Mouse (Mus musculus) bone marrow, adult 2 months (tissue): Measurements from ENCODE around the gene Tmcc2. TPM values are rescaled to one million over a fixed set of nuclear protein-coding genes. Genes with fewer than 3 reads are reported as not detected.

Experiments used
- H3K27ac ChIP-seq: fragments of 200-500 bp; 2 replicates; pipeline ENCODE4 v1.5.1; 2012; ENCODE audit warnings: low read depth, mild to moderate bottlenecking, control low read depth, inconsistent platforms, low read length; ENCODE audit not compliant: control insufficient read depth, poor library complexity, insufficient read depth
- H3K4me1 ChIP-seq: fragments of 200-500 bp; 2 replicates; pipeline ENCODE4 v1.6.1; 2011; ENCODE audit warnings: low read length; ENCODE audit not compliant: control insufficient read depth, insufficient read depth
- H3K4me3 ChIP-seq: fragments of 200-500 bp; replicated peaks from 2 replicates; pipeline ENCODE3; 2011; ENCODE audit warnings: mild to moderate bottlenecking, low read depth, low read length, control low read depth; ENCODE audit not compliant: control insufficient read depth
- CTCF ChIP-seq: fragments of 200-500 bp; IDR thresholded peaks from 2 replicates; pipeline ENCODE4 v1.5.1; 2011; ENCODE audit warnings: low read length, control low read depth; ENCODE audit not compliant: control insufficient read depth, insufficient read depth
- POLR2A ChIP-seq: fragments of 200-500 bp; IDR thresholded peaks from 2 replicates; pipeline ENCODE4 v1.6.1; 2011; ENCODE audit warnings: low read depth, mild to moderate bottlenecking, control low read depth, low read length, borderline replicate concordance; ENCODE audit not compliant: control insufficient read depth
- WGBS: fragments of 180-500 bp; shearing (Covaris S2); methylation state at CpG from one replicate; pipeline ENCODE4 v1.1.7; 2018; 5-methylcytosine and 5-hydroxymethylcytosine counted together
- polyA plus RNA-seq: library from polyadenylated mRNA; stranded (reverse); fragments of >200 nt; gene quantifications from 2 replicates; pipeline ENCODE4 v1.2.4, GENCODE M21; 2011; ENCODE audit warnings: low replicate concordance; ENCODE audit not compliant: missing spikeins, insufficient read depth, insufficient read length

Gene Tmcc2
- polyA plus RNA-seq, 1 experiment, result 316 TPM

- Histone ChIP-seq H3K27ac (no peak overlapping the region), H3K4me1 (peaks cover 2% of the 10 kb centered on the region; the same call in 1 of the 2 replicates), H3K4me3 (no peak overlapping the region)
- TF ChIP-seq CTCF, result no peak
- 94% methylated on average over 4 of the region's 4 CpGs for WGBS
Measured at GRCm38 (mm10) chr1:132386266-132386665, 4.8 kb downstream of the Tmcc2 start.

- no peak overlapping the region for H3K4me3 ChIP-seq
- 78% methylated on average over 4 of the region's 4 CpGs for WGBS
- peaks cover 2% of the 10 kb centered on the region; the same call in 1 of the 2 replicates for H3K4me1 ChIP-seq
- H3K27ac ChIP-seq, result no peak overlapping the region
- TF ChIP-seq CTCF (no peak), POLR2A (no peak)
Measured at GRCm38 (mm10) chr1:132385711-132386110, 5.4 kb downstream of the Tmcc2 start.

- 83% methylated on average over 14 of the region's 14 CpGs for WGBS
- TF ChIP-seq POLR2A, result no peak
- TF ChIP-seq CTCF, result no peak
- Histone ChIP-seq H3K4me1 (peaks cover 2% of the 10 kb centered on the region; the same call in 1 of the 2 replicates), H3K27ac (no peak overlapping the region), H3K4me3 (no peak overlapping the region)
Measured at GRCm38 (mm10) chr1:132385266-132385665, 5.8 kb downstream of the Tmcc2 start.

- H3K27ac ChIP-seq, result no peak overlapping the region
- no peak for TF ChIP-seq POLR2A
- no peak for TF ChIP-seq CTCF
- 66% methylated on average over 8 of the region's 8 CpGs for WGBS
- peaks cover 2% of the 10 kb centered on the region; the same call in 1 of the 2 replicates for H3K4me1 ChIP-seq
- no peak overlapping the region for H3K4me3 ChIP-seq
Measured at GRCm38 (mm10) chr1:132384001-132384554, 7.0 kb downstream of the Tmcc2 start.

- TF ChIP-seq CTCF, result no peak
- TF ChIP-seq POLR2A, result no peak
- Histone ChIP-seq H3K27ac (peak overlapping the region; percentile 27; the same call in 1 of the 2 replicates), H3K4me3 (no peak overlapping the region), H3K4me1 (peaks cover 4% of the 10 kb centered on the region; the same call in 1 of the 2 replicates)
- 10% methylated on average over 10 of the region's 10 CpGs for WGBS
Measured at GRCm38 (mm10) chr1:132381929-132382328, 9.2 kb downstream of the Tmcc2 start.

GRCm38 (mm10) chr1:132380550-132381100, 10.5 kb downstream of the Tmcc2 start:
- WGBS, result 78% methylated on average over 27 of the region's 27 CpGs
- Histone ChIP-seq H3K4me1 (peaks cover 4% of the 10 kb centered on the region; the same call in 1 of the 2 replicates), H3K4me3 (no peak overlapping the region), H3K27ac (peak overlapping the region; percentile 36; the same call in 1 of the 2 replicates)
- 0 out of 2 replicates have a peak, but pooled peaks have one; percentile 15 for TF ChIP-seq POLR2A
- TF ChIP-seq CTCF, result no peak

GRCm38 (mm10) chr1:132377811-132378210, 13.3 kb downstream of the Tmcc2 start:
- WGBS, result 27% methylated on average over 3 of the region's 3 CpGs
- TF ChIP-seq POLR2A (no peak), CTCF (no peak)
- no peak overlapping the region for H3K27ac ChIP-seq
- H3K4me3 ChIP-seq, result no peak overlapping the region
- peaks cover 15% of the 10 kb centered on the region; the same call in 1 of the 2 replicates for H3K4me1 ChIP-seq

GRCm38 (mm10) chr1:132377055-132377365, 14.1 kb downstream of the Tmcc2 start:
- TF ChIP-seq CTCF, result no peak
- no peak for TF ChIP-seq POLR2A
- no peak overlapping the region for H3K4me3 ChIP-seq
- 0 out of 2 replicates have a peak overlapping the region, but pooled peaks have one; percentile 9 for H3K27ac ChIP-seq
- 65% methylated on average over 7 of the region's 7 CpGs for WGBS
- H3K4me1 ChIP-seq, result peaks cover 15% of the 10 kb centered on the region; the same call in 1 of the 2 replicates
